Mouse (Mus musculus): Measurements from ENCODE around the gene Jund.

The Jund gene

GRCm38 (mm10) chr8:70700555-70700922 is 1.8 kb downstream of the Jund start:
- DNase-seq: peak; percentile 82

- DNase-seq: no peak
Observed at GRCm38 (mm10) chr8:70701048-70701981, 2.6 kb downstream of the Jund start.

GRCm38 (mm10) chr8:70701982-70702841 is 3.5 kb downstream of the Jund start:
- DNase-seq: no peak

GRCm38 (mm10) chr8:70702842-70703182 is 4.1 kb downstream of the Jund start:
- no peak for DNase-seq

- no peak for DNase-seq
Observed at GRCm38 (mm10) chr8:70703287-70703686, 4.5 kb downstream of the Jund start, which contains the start of gene Iqcn. TSS of gene Iqcn (plus strand) at chr8:70703457.

GRCm38 (mm10) chr8:70708281-70708680 is 9.5 kb downstream of the Jund start:
- DNase-seq: no peak

- no peak for DNase-seq
Observed at GRCm38 (mm10) chr8:70709794-70710193, 11.0 kb downstream of the Jund start.

- no peak for DNase-seq
Observed at GRCm38 (mm10) chr8:70710296-70710695, 11.5 kb downstream of the Jund start.

GRCm38 (mm10) chr8:70711041-70711440 is 12.3 kb downstream of the Jund start:
- peak; percentile 7 for DNase-seq

- DNase-seq: no peak
Observed at GRCm38 (mm10) chr8:70713991-70714390, 15.2 kb downstream of the Jund start.

- no peak for DNase-seq
Observed at GRCm38 (mm10) chr8:70715086-70715485, 16.3 kb downstream of the Jund start.

- peak; percentile 3 for DNase-seq
Observed at GRCm38 (mm10) chr8:70716521-70717400, 18.0 kb downstream of the Jund start.

- DNase-seq: peak; percentile 58
Observed at GRCm38 (mm10) chr8:70718297-70718696, 19.5 kb downstream of the Jund start, which contains the start of gene Gm3336. TSS of gene Gm3336 (plus strand) at chr8:70718543.

GRCm38 (mm10) chr8:70719796-70720270 is 21.1 kb downstream of the Jund start:
- DNase-seq: peak; percentile 3

GRCm38 (mm10) chr8:70720739-70721138 is 22.0 kb downstream of the Jund start:
- DNase-seq: peak; percentile 72

- peak; percentile 2 for DNase-seq
Observed at GRCm38 (mm10) chr8:70721601-70722000, 22.9 kb downstream of the Jund start.

- DNase-seq: peak; percentile 3
Observed at GRCm38 (mm10) chr8:70723486-70724210, 24.9 kb downstream of the Jund start, which contains the start of gene Pde4c. TSS of gene Pde4c (plus strand) at chr8:70723720.

- peak; percentile 1 for DNase-seq
Observed at GRCm38 (mm10) chr8:70724216-70724615, 25.5 kb downstream of the Jund start.

GRCm38 (mm10) chr8:70725792-70726447 is 27.2 kb downstream of the Jund start:
- peak; percentile 4 for DNase-seq

- peak; percentile 1 for DNase-seq
Observed at GRCm38 (mm10) chr8:70726721-70727120, 28.0 kb downstream of the Jund start.
